Mouse (Mus musculus) CH12.LX (cell line): ENCODE results near the gene Pianp. TPM values are rescaled to one million over a fixed set of nuclear protein-coding genes. Genes with fewer than 3 reads are reported as not detected.

Experiments
- DNase-seq: peaks from one replicate; pipeline ENCODE4 v3.0.0-alpha.2; 2013; ENCODE audit errors: extremely low read depth
- H3K27ac ChIP-seq: 2 replicates; pipeline ENCODE4 v1.5.1; 2012; ENCODE audit warnings: low read depth, mild to moderate bottlenecking, control low read depth, moderate library complexity; ENCODE audit not compliant: insufficient read depth
- H3K27me3 ChIP-seq: replicated peaks from 2 replicates; pipeline ENCODE3; 2012; ENCODE audit warnings: inconsistent platforms
- H3K36me3 ChIP-seq, 2 experiments: replicated peaks in 1 of 2; 2 replicates each; pipeline versions ENCODE3 to v1.6.1; 2012; ENCODE audit warnings: inconsistent platforms in 1 of 2, low read length in 1 of 2, mild to moderate bottlenecking in 1 of 2, mixed read lengths in 1 of 2, moderate library complexity in 1 of 2; ENCODE audit not compliant: control insufficient read depth in 1 of 2, insufficient read depth in 1 of 2
- H3K4me1 ChIP-seq, 2 experiments: 2 replicates each; pipeline ENCODE4 v1.6.1; 2012; ENCODE audit warnings: inconsistent platforms in 1 of 2, moderate library complexity in 1 of 2; ENCODE audit not compliant: insufficient read depth in 2 of 2, control insufficient read depth in 1 of 2
- H3K4me2 ChIP-seq: 2 replicates; pipeline ENCODE4 v1.6.1; 2012; ENCODE audit warnings: low read depth, mild to moderate bottlenecking, control low read depth; ENCODE audit not compliant: poor library complexity, insufficient read depth, severe bottlenecking
- H3K4me3 ChIP-seq, 3 experiments: fragments of 150-350 bp in 1 of 3; sonication (generic) in 1 of 3; replicated peaks in 1 of 3; 2 replicates each; pipeline versions ENCODE3 to v1.5.1; 2011 to 2012; ENCODE audit warnings: low read depth in 2 of 3, low read length in 2 of 3, mild to moderate bottlenecking in 2 of 3, moderate library complexity in 2 of 3, control low read depth in 1 of 3, improper control_type of control experiment in 1 of 3, inconsistent platforms in 1 of 3, mixed read lengths in 1 of 3; ENCODE audit not compliant: poor library complexity in 1 of 3
- H3K79me2 ChIP-seq: replicated peaks from 2 replicates; pipeline ENCODE4 v1.6.1; 2012; ENCODE audit warnings: mild to moderate bottlenecking, moderate library complexity; ENCODE audit not compliant: control insufficient read depth, poor library complexity, insufficient read depth, severe bottlenecking; ENCODE audit errors: extremely low read depth
- H3K9ac ChIP-seq: 2 replicates; pipeline ENCODE4 v1.6.1; 2012; ENCODE audit warnings: low read depth, mild to moderate bottlenecking, control low read depth, moderate library complexity; ENCODE audit not compliant: insufficient read depth
- H3K9me3 ChIP-seq: replicated peaks from 2 replicates; pipeline ENCODE3; 2012; ENCODE audit warnings: low read length, inconsistent platforms, mixed read lengths
- BHLHE40 ChIP-seq: IDR thresholded peaks from 2 replicates; pipeline ENCODE4 v1.6.1; 2011; ENCODE audit warnings: mild to moderate bottlenecking, low read depth, low read length, improper control_type of control experiment
- CHD1 ChIP-seq: IDR thresholded peaks from 2 replicates; pipeline ENCODE4 v1.6.1; 2012; ENCODE audit warnings: low read depth, low read length, improper control_type of control experiment, inconsistent platforms
- ELF1 ChIP-seq: IDR thresholded peaks from 2 replicates; pipeline ENCODE4 v1.6.1; 2014; ENCODE audit warnings: low read depth, mild to moderate bottlenecking, inconsistent platforms, low read length, improper control_type of control experiment
- EP300 ChIP-seq: IDR thresholded peaks from 2 replicates; pipeline ENCODE4 v1.6.1; 2011; ENCODE audit warnings: low read length, improper control_type of control experiment
- ETS1 ChIP-seq: conservative IDR thresholded peaks from 2 replicates; pipeline ENCODE4 v1.6.1; 2012; ENCODE audit warnings: low read depth, mild to moderate bottlenecking, inconsistent platforms, low read length, improper control_type of control experiment, moderate library complexity
- JUN ChIP-seq: IDR thresholded peaks from 2 replicates; pipeline ENCODE4 v1.6.1; 2011; ENCODE audit warnings: low read depth, mild to moderate bottlenecking, low read length, improper control_type of control experiment, moderate library complexity; ENCODE audit not compliant: insufficient read depth
- JUND ChIP-seq: conservative IDR thresholded peaks from 2 replicates; pipeline ENCODE4 v1.6.1; 2011; ENCODE audit warnings: low read depth, low read length, improper control_type of control experiment
- KAT2A ChIP-seq: IDR thresholded peaks from 2 replicates; pipeline ENCODE4 v1.6.1; 2012; ENCODE audit warnings: low read length, improper control_type of control experiment, inconsistent platforms; ENCODE audit not compliant: insufficient replicate concordance
- MAFK ChIP-seq: IDR thresholded peaks from 2 replicates; pipeline ENCODE4 v1.6.1; 2011; ENCODE audit warnings: low read length, improper control_type of control experiment; ENCODE audit not compliant: insufficient replicate concordance
- MYC ChIP-seq: IDR thresholded peaks from 2 replicates; pipeline ENCODE4 v1.6.1; 2011; ENCODE audit warnings: low read depth, mild to moderate bottlenecking, improper control_type of control experiment, low read length
- NELFE ChIP-seq: IDR thresholded peaks from 2 replicates; pipeline ENCODE4 v1.6.1; 2011; ENCODE audit warnings: low read depth, low read length, improper control_type of control experiment
- NRF1 ChIP-seq: IDR thresholded peaks from 2 replicates; pipeline ENCODE4 v1.6.1; 2014; ENCODE audit warnings: low read depth, mild to moderate bottlenecking, inconsistent platforms, low read length, improper control_type of control experiment, moderate library complexity
- PAX5 ChIP-seq: IDR thresholded peaks from 2 replicates; pipeline ENCODE4 v1.6.1; 2012; ENCODE audit warnings: low read length, inconsistent platforms, mixed read lengths
- POLR2A ChIP-seq: IDR thresholded peaks from 2 replicates; pipeline ENCODE4 v1.6.1; 2011; ENCODE audit warnings: low read depth, mild to moderate bottlenecking, improper control_type of control experiment, low read length
- POLR2AphosphoS2 ChIP-seq: IDR thresholded peaks from 2 replicates; pipeline ENCODE4 v1.6.1; 2011; ENCODE audit warnings: low read depth, low read length, improper control_type of control experiment
- RAD21 ChIP-seq: IDR thresholded peaks from 2 replicates; pipeline ENCODE4 v1.6.1; 2011; ENCODE audit warnings: low read depth, mild to moderate bottlenecking, low read length, improper control_type of control experiment, moderate library complexity
- SIN3A ChIP-seq: IDR thresholded peaks from 2 replicates; pipeline ENCODE4 v1.6.1; 2012; ENCODE audit warnings: low read length, improper control_type of control experiment, inconsistent platforms
- SMC3 ChIP-seq: IDR thresholded peaks from 2 replicates; pipeline ENCODE4 v1.6.1; 2011; ENCODE audit warnings: low read depth, low read length, improper control_type of control experiment
- USF1 ChIP-seq: IDR thresholded peaks from 2 replicates; pipeline ENCODE4 v1.6.1; 2014; ENCODE audit warnings: low read depth, mild to moderate bottlenecking, inconsistent platforms, low read length, improper control_type of control experiment
- USF2 ChIP-seq: conservative IDR thresholded peaks from 2 replicates; pipeline ENCODE4 v1.6.1; 2011; ENCODE audit warnings: low read depth, low read length, improper control_type of control experiment
- dilution Hi-C: fragments of 300-500 bp; cut with MboI; formaldehyde crosslinking; loops from 2 replicates; pipeline ENCODE4 v1.14.3; 2020; ENCODE audit warnings: low sequenced_read_pairs; ENCODE audit not compliant: extremely low pct_unique_long_range_greater_than_20kb, extremely low pct_ligation_motif_present
- in situ Hi-C: fragments of 300-500 bp; cut with MboI; formaldehyde crosslinking; loops from 3 replicates; pipeline ENCODE4 v1.14.3; 2019; ENCODE audit warnings: low sequenced_read_pairs, low pct_ligation_motif_present, low pct_unique_long_range_greater_than_20kb, mixed read lengths
- polyA plus RNA-seq: library from polyadenylated mRNA; unstranded; fragments of >175 nt; gene quantifications from 2 replicates; pipeline ENCODE4 v1.2.1, GENCODE M21; 2012; ENCODE audit warnings: low read depth; ENCODE audit not compliant: insufficient read length
- total RNA-seq, 2 experiments: library from RNA; depleted of rRNA; stranded (reverse); fragments of 300-350 nt in 1 of 2; fragments of >200 nt in 1 of 2; gene quantifications; 2 replicates each; pipeline ENCODE4 v1.2.3; 2012 to 2014

Pianp gene
- total and polyA plus RNA-seq, 3 experiments = 0.08 TPM; not detected in 2

GRCm38 (mm10) chr6:125039533-125040153, 43.1 kb downstream of the Pianp start, which contains the start of gene Ing4 (continued):
- TF ChIP-seq USF2 (no peak; the same call in 1 of the 2 replicates), POLR2A (peak; percentile 52), JUND (peak; percentile 89), PAX5 (no peak), NELFE (0 out of 2 replicates have a peak, but pooled peaks have one; percentile 43)

- peaks cover 7 to 25% of the 10 kb centered on the region in 2 experiments; a peak in 3 of 4 replicates for H3K4me1 ChIP-seq
- dilution Hi-C loops (no loop called here), in situ Hi-C loops (loop anchor here (10.0 to 25.0 kb wide), 2 partner anchors 55 to 178 kb away; partner anchors contain the start of genes Chd4, Gpr162 and P3h3)
- no peak for DNase-seq
- peaks cover 34 to 56% of the 10 kb centered on the region in 2 experiments for H3K36me3 ChIP-seq
- H3K9me3 ChIP-seq = no peaks in the 10 kb centered on the region
- peaks cover 23% of the 10 kb centered on the region for H3K79me2 ChIP-seq
- H3K27ac ChIP-seq = no peak overlapping the region
- H3K4me3 ChIP-seq = peak overlapping the region; percentile 71 to 80 (median 76)
- TF ChIP-seq MAFK (no peak), JUND (no peak), KAT2A (no peak), RAD21 (no peak), USF1 (no peak), USF2 (no peak), BHLHE40 (no peak), CHD1 (no peak), NRF1 (no peak), POLR2AphosphoS2 (no peak), POLR2A (no peak), SIN3A (no peak), EP300 (no peak), ETS1 (no peak), JUN (no peak), ELF1 (no peak), MYC (no peak), SMC3 (no peak)
- H3K9ac ChIP-seq = peak overlapping the region; percentile 77
- peak overlapping the region; percentile 86 for H3K4me2 ChIP-seq
- no peaks in the 10 kb centered on the region for H3K27me3 ChIP-seq
Observed at GRCm38 (mm10) chr6:125040221-125040620, 43.7 kb downstream of the Pianp start.
